Mouse (Mus musculus) heart, adult 2 months (tissue): ENCODE measurements at regions not wholly inside any gene's neighbourhood (a gene's known extent, or its start where the extent isn't known, plus 50 kb on each side); places are given as distances from the start of the nearest gene placed in this dataset.

ENCODE experiments used
- DNase-seq, 2 experiments: peaks; one replicate each; pipeline ENCODE4 v3.0.0; 2021
- H3K27ac ChIP-seq: fragments of 200-600 bp; 2 replicates; pipeline ENCODE4 v1.8.1; 2022
- H3K27me3 ChIP-seq: fragments of 200-500 bp; 2 replicates; pipeline ENCODE4 v1.6.1; 2012; ENCODE audit warnings: mild to moderate bottlenecking, low read length, inconsistent platforms, mixed read lengths; ENCODE audit not compliant: control insufficient read depth, insufficient read depth
- H3K36me3 ChIP-seq: fragments of 200-500 bp; 2 replicates; pipeline ENCODE4 v1.6.1; 2012; ENCODE audit warnings: low read length, inconsistent platforms; ENCODE audit not compliant: control insufficient read depth, insufficient read depth
- H3K4me1 ChIP-seq: fragments of 200-500 bp; 2 replicates; pipeline ENCODE4 v1.6.1; 2011; ENCODE audit warnings: low read length; ENCODE audit not compliant: control insufficient read depth, insufficient read depth
- H3K4me3 ChIP-seq: fragments of 200-600 bp; 2 replicates; pipeline ENCODE4 v1.8.1; 2022
- H3K79me2 ChIP-seq: fragments of 200-500 bp; replicated peaks from 2 replicates; pipeline ENCODE4 v1.6.1; 2012; ENCODE audit warnings: mild to moderate bottlenecking, inconsistent platforms, low read length, moderate library complexity, mixed read lengths; ENCODE audit not compliant: control insufficient read depth, insufficient read depth
- H3K9ac ChIP-seq: fragments of 200-500 bp; 2 replicates; pipeline ENCODE4 v1.6.1; 2012; ENCODE audit warnings: low read depth, mild to moderate bottlenecking, control low read depth, inconsistent platforms, low read length, mixed read lengths
- CTCF ChIP-seq: fragments of 200-600 bp; IDR thresholded peaks from 2 replicates; pipeline ENCODE4 v1.8.1; 2022; ENCODE audit warnings: antibody characterized with exemption, mild to moderate bottlenecking, moderate library complexity
- EP300 ChIP-seq: fragments of 200-500 bp; IDR thresholded peaks from 2 replicates; pipeline ENCODE4 v1.6.1; 2011; ENCODE audit warnings: low read depth, low read length, control low read depth; ENCODE audit not compliant: insufficient read depth
- POLR2A ChIP-seq: fragments of 200-500 bp; IDR thresholded peaks from 2 replicates; pipeline ENCODE4 v1.6.1; 2011; ENCODE audit warnings: mild to moderate bottlenecking, low read depth, low read length, control low read depth; ENCODE audit not compliant: insufficient read depth
- WGBS: fragments of 180-500 bp; shearing (Covaris S2); methylation state at CpG from one replicate; pipeline ENCODE4 v1.1.7; 2018; 5-methylcytosine and 5-hydroxymethylcytosine counted together
- intact Hi-C: fragments of 180-260 bp; cut with DNase I; formaldehyde crosslinking; loops from one replicate; pipeline ENCODE4 v1.15.1; 2025

- Histone ChIP-seq H3K4me1 (peaks cover 14% of the 10 kb centered on the region), H3K27me3 (no peaks in the 10 kb centered on the region), H3K9ac (no peak overlapping the region), H3K36me3 (peaks cover 17% of the 10 kb centered on the region), H3K79me2 (no peaks in the 10 kb centered on the region), H3K27ac (no peak overlapping the region; the same call in 1 of the 2 replicates), H3K4me3 (no peak overlapping the region)
- no peak for DNase-seq
- intact Hi-C loops: loop anchor here (10.0 kb wide), 1 partner anchor 192 kb away; no protein-coding TSS in a partner anchor
- WGBS: 65% methylated on average over 1 of the region's 1 CpGs
- no peak for TF ChIP-seq EP300
- TF ChIP-seq CTCF: no peak
- no peak for TF ChIP-seq POLR2A
Observed at GRCm38 (mm10) chr16:57857071-57857470, 102.5 kb upstream of the Col8a1 start.

DNA sequence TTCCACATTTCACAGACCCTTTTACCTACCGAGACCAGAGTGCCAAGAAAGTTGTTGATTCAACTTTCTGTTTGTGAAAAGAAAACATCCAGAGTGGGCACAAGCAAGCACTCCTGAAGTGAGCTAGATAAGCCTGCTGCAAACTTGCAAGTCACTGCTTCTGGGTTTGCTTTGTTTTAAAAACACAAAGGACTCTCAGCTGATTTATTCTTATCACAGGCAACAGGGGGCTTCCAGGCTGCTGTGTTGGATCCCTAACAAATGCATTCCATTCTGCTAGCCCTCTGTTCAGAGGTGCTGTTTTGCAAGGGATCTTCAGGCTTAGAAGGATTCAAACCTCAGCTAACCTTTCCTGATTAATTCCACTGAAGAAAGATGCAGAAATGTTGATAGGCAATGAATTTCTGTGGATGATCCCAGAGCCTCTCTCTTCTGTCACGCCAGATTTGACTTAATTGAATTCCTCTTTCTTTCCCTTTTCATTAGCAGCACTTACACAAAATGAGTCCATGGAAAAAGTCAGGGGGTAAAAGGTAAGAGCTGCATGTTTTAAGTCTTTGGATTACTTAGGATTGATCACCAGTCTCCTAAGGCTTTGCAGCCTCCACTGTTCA, 103.7 kb upstream of the Col8a1 start:
- no peaks in the 10 kb centered on the region for H3K79me2 ChIP-seq
- TF ChIP-seq EP300 (no peak), CTCF (no peak), POLR2A (no peak)
- no peak overlapping the region; the same call in 1 of the 2 replicates for H3K9ac ChIP-seq
- H3K4me1 ChIP-seq: peaks cover 11% of the 10 kb centered on the region
- intact Hi-C loops: loop anchor here (10.0 kb wide), 1 partner anchor 193 kb away; no protein-coding TSS in a partner anchor
- peak overlapping the region; percentile 36; the same call in 1 of the 2 replicates for H3K27ac ChIP-seq
- WGBS: 16% methylated on average over 2 of the region's 2 CpGs
- H3K4me3 ChIP-seq: no peak overlapping the region
- no peaks in the 10 kb centered on the region for H3K27me3 ChIP-seq
- DNase-seq: no peak
- peaks cover 10% of the 10 kb centered on the region for H3K36me3 ChIP-seq

- WGBS: 24% methylated on average over 7 of the region's 7 CpGs
- Histone ChIP-seq H3K9ac (no peak overlapping the region; the same call in 1 of the 2 replicates), H3K4me3 (no peak overlapping the region), H3K27ac (peak overlapping the region; percentile 36; the same call in 1 of the 2 replicates), H3K36me3 (peaks cover 9% of the 10 kb centered on the region), H3K27me3 (no peaks in the 10 kb centered on the region), H3K79me2 (no peaks in the 10 kb centered on the region), H3K4me1 (peaks cover 9% of the 10 kb centered on the region)
- intact Hi-C loops: loop anchor here (10.0 kb wide), 1 partner anchor 194 kb away; no protein-coding TSS in a partner anchor
- DNase-seq: no peak
- TF ChIP-seq CTCF: no peak
- TF ChIP-seq POLR2A: no peak
- TF ChIP-seq EP300: no peak
Observed at GRCm38 (mm10) chr16:57858765-57859201, 104.2 kb upstream of the Col8a1 start.

GRCm38 (mm10) chr16:57863206-57863860, 108.8 kb upstream of the Col8a1 start:
- no peaks in the 10 kb centered on the region for H3K79me2 ChIP-seq
- H3K36me3 ChIP-seq: peaks cover 5% of the 10 kb centered on the region; the same call in 1 of the 2 replicates
- no peak overlapping the region for H3K4me3 ChIP-seq
- no peak overlapping the region for H3K9ac ChIP-seq
- TF ChIP-seq CTCF (no peak), EP300 (no peak), POLR2A (no peak)
- intact Hi-C loops: no loop called here
- peak; percentile 14 to 23 for DNase-seq
- H3K27ac ChIP-seq: peak overlapping the region; percentile 23; the same call in 1 of the 2 replicates
- 62% methylated on average over 9 of the region's 9 CpGs for WGBS
- H3K4me1 ChIP-seq: peaks cover 4% of the 10 kb centered on the region
- H3K27me3 ChIP-seq: no peaks in the 10 kb centered on the region

DNA sequence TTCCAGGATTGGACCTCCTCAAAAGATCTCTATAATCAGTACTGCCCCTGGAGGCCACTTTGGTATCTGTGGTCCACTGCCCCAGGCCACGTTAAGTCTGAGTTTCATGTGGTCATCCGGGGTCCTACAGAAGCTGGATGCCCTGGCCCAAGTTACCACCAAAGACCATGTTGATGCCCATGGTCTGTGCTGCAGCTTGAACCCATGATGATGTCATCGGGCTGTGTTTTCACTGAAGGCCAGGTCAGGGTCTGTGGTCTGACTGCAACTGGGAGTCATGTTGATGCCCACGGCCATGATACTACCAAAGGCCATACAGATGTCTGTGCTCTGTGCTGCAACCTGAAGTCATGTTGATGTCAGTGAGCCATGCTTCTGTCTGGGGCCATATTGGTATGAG, 122.3 kb upstream of the Col8a1 start:
- DNase-seq: no peak
- Histone ChIP-seq H3K4me3 (no peak overlapping the region), H3K4me1 (no peaks in the 10 kb centered on the region), H3K79me2 (no peaks in the 10 kb centered on the region), H3K36me3 (no peaks in the 10 kb centered on the region), H3K27ac (no peak overlapping the region), H3K27me3 (no peaks in the 10 kb centered on the region), H3K9ac (no peak overlapping the region)
- TF ChIP-seq CTCF (no peak), EP300 (no peak), POLR2A (no peak)
- 94% methylated on average over 4 of the region's 4 CpGs for WGBS
- intact Hi-C loops: no loop called here
